Mouse (Mus musculus): ENCODE results near the gene Gm10666.
"Not testable (repeated sequence)": the region's sequence is repeated elsewhere in the genome, so short reads cannot be mapped to it uniquely, and the experiment has no call there.

Gm10666 gene

DNA sequence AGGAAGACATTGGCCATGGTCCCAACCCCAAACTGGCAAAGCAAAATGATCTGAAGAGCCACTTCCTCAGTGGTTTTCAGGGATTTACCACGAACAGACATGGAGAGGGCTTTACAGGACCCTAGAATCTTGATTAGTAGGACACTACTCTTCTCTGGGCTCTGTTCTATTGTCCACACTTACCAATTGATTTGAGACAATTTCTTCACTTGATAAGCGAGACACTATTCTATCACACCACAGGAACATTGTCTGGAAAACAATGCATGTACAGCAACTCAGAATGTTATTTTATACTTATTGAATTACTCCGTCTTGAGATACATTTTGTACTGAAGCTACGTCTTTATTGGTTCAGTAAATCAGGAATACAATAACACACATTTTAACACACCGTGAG, at the start of gene Gm10666:
Gene Gm10666, minus strand, starts transcription at position 101 of the 400 bp plus-strand sequence.
- DNase-seq = not testable (repeated sequence)

GRCm38 (mm10) chr7:22163935-22164334, 29.4 kb upstream of the Gm10666 start, which contains the start of gene Vmn1r142:
TSS of gene Vmn1r142 (minus strand) at chr7:22164035.
- not testable (repeated sequence) for DNase-seq

DNA sequence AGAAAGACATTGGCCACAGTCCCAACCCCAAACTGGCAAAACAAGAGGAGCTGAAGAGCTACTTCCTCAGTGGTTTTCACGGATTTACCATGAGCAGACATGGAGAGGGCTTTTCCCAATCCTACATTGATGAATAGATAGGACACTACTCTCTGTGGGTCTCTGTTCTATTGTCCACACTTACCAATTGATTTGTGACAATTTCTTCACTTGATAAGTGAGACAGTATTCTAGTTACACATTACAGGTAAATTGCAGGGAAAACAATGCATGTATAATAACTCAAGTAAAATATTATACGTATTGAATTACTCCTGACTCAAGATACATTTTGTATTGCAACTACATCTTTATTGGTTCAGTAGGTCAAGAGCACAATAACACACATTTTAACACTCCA, 16.4 kb downstream of the Gm10666 start, which contains the start of gene Gm16451:
Gene Gm16451, minus strand, starts transcription at position 101 of the 400 bp plus-strand sequence.
- not testable (repeated sequence) for DNase-seq
